Mouse (Mus musculus): ENCODE data around the gene Zfp558. TPM values are rescaled to one million over a fixed set of nuclear protein-coding genes. Genes with fewer than 3 reads are reported as not detected.
"Not testable (repeated sequence)": the region's sequence is repeated elsewhere in the genome, so short reads cannot be mapped to it uniquely, and the experiment has no call there.

The Zfp558 gene
- polyA plus RNA-seq (2016; fragmentation: Nextera tagmentation; extraction: Ambion mirVana), result 7.5 and 12.2 TPM in 2 replicates

- DNase-seq (ENCODE audit: low spot score), result no peak
- Histone ChIP-seq H3K27ac (no peak within 1 kb of the TSS), H3K4me1 (no peaks in the 10 kb centered on the region), H3K4me3 (no peak within 1 kb of the TSS), H3K9me3 (replicated peaks) (no peaks in the 10 kb centered on the region), H3K36me3 (no peaks in the 10 kb centered on the region), H3K27me3 (ENCODE audit: low read depth, poor library complexity, severe bottlenecking) (no peaks in the 10 kb centered on the region)
- 86% methylated on average over 3 of the region's 3 CpGs for WGBS
These were observed at the start of gene Zfp558, which contains the start of gene Mbd3l1 for GRCm38 (mm10) chr9:18478168-18478567. TSS of gene Zfp558 (minus strand) at chr9:18478268. TSS of gene Mbd3l1 (plus strand) at chr9:18478359.

GRCm38 (mm10) chr9:18508098-18508497 lies 30.0 kb upstream of the Zfp558 start:
- H3K36me3 ChIP-seq, result no peaks in the 10 kb centered on the region
- WGBS, result 65% methylated on average over 2 of the region's 2 CpGs
- H3K27ac ChIP-seq, result no peak overlapping the region
- no peaks in the 10 kb centered on the region for H3K9me3 ChIP-seq (replicated peaks)
- no peaks in the 10 kb centered on the region for H3K27me3 ChIP-seq (ENCODE audit: low read depth, poor library complexity, severe bottlenecking)
- H3K4me1 ChIP-seq, result no peaks in the 10 kb centered on the region
- no peak for DNase-seq (ENCODE audit: low spot score)
- H3K4me3 ChIP-seq, result no peak overlapping the region

- Histone ChIP-seq H3K4me1 (peaks cover 5% of the 10 kb centered on the region; the same call in 1 of the 2 replicates), H3K9me3 (replicated peaks) (no peaks in the 10 kb centered on the region), H3K27ac (peak overlapping the region; percentile 89), H3K4me3 (peak overlapping the region; percentile 61), H3K27me3 (ENCODE audit: low read depth, poor library complexity, severe bottlenecking) (no peaks in the 10 kb centered on the region), H3K36me3 (0 out of 2 replicates have a peak, but pooled peaks cover 7% of the 10 kb centered on the region)
- DNase-seq (ENCODE audit: low spot score), result peak; percentile 89
- 5% methylated on average over 39 of the region's 39 CpGs for WGBS
These were observed 4.5 kb downstream of the Zfp558 start for GRCm38 (mm10) chr9:18473324-18474128.

- H3K4me1 ChIP-seq, result peaks cover 5% of the 10 kb centered on the region; the same call in 1 of the 2 replicates
- no peaks in the 10 kb centered on the region for H3K27me3 ChIP-seq (ENCODE audit: low read depth, poor library complexity, severe bottlenecking)
- DNase-seq (ENCODE audit: low spot score), result no peak
- no peaks in the 10 kb centered on the region for H3K9me3 ChIP-seq (replicated peaks)
- no peak overlapping the region for H3K27ac ChIP-seq
- 92% methylated on average over 3 of the region's 3 CpGs for WGBS
- H3K36me3 ChIP-seq, result peaks cover 30% of the 10 kb centered on the region
- no peak overlapping the region for H3K4me3 ChIP-seq
These were observed 10.1 kb downstream of the Zfp558 start for GRCm38 (mm10) chr9:18468005-18468404.

- no peaks in the 10 kb centered on the region for H3K27me3 ChIP-seq (ENCODE audit: low read depth, poor library complexity, severe bottlenecking)
- no peak overlapping the region for H3K27ac ChIP-seq
- no peaks in the 10 kb centered on the region for H3K4me1 ChIP-seq
- H3K4me3 ChIP-seq, result no peak overlapping the region
- 77% methylated on average over 3 of the region's 3 CpGs for whole genome bisulfite sequencing
- no peak for DNase-seq (ENCODE audit: low spot score)
- peaks cover 34% of the 10 kb centered on the region for H3K36me3 ChIP-seq
- H3K9me3 ChIP-seq (replicated peaks), result no peaks in the 10 kb centered on the region
These were observed 10.7 kb downstream of the Zfp558 start for GRCm38 (mm10) chr9:18467350-18467749.

- Histone ChIP-seq H3K36me3 (peaks cover 57% of the 10 kb centered on the region), H3K4me3 (no peak overlapping the region), H3K4me1 (no peaks in the 10 kb centered on the region), H3K27ac (no peak overlapping the region), H3K9me3 (replicated peaks) (no peaks in the 10 kb centered on the region), H3K27me3 (ENCODE audit: low read depth, poor library complexity, severe bottlenecking) (no peaks in the 10 kb centered on the region)
- DNase-seq (ENCODE audit: low spot score), result no peak
- 91% methylated on average over 4 of the region's 4 CpGs for WGBS
These were observed 21.5 kb downstream of the Zfp558 start for GRCm38 (mm10) chr9:18456520-18456919.

GRCm38 (mm10) chr9:18431687-18432086 lies 46.4 kb downstream of the Zfp558 start:
- DNase-seq (ENCODE audit: low spot score), result no peak
- Histone ChIP-seq H3K9me3 (replicated peaks) (no peaks in the 10 kb centered on the region), H3K27ac (no peak overlapping the region), H3K4me3 (no peak overlapping the region), H3K27me3 (ENCODE audit: low read depth, poor library complexity, severe bottlenecking) (no peaks in the 10 kb centered on the region), H3K4me1 (no peaks in the 10 kb centered on the region), H3K36me3 (no peaks in the 10 kb centered on the region)
- WGBS, result 89% methylated on average over 10 of the region's 10 CpGs

GRCm38 (mm10) chr9:18430354-18430753 lies 47.7 kb downstream of the Zfp558 start, which contains the start of gene Mbd3l2:
TSS of gene Mbd3l2 (plus strand) at chr9:18430654.
- H3K4me3 ChIP-seq, result no peak within 1 kb of the TSS
- no peaks in the 10 kb centered on the region for H3K9me3 ChIP-seq (replicated peaks)
- H3K4me1 ChIP-seq, result no peaks in the 10 kb centered on the region
- no peaks in the 10 kb centered on the region for H3K27me3 ChIP-seq (ENCODE audit: low read depth, poor library complexity, severe bottlenecking)
- H3K36me3 ChIP-seq, result no peaks in the 10 kb centered on the region
- no peak within 1 kb of the TSS for H3K27ac ChIP-seq
- no peak for DNase-seq (ENCODE audit: low spot score)

GRCm38 (mm10) chr9:18412371-18412770 lies 65.7 kb downstream of the Zfp558 start:
- H3K9me3 ChIP-seq (replicated peaks); H3K27me3 ChIP-seq (ENCODE audit: low read depth, poor library complexity, severe bottlenecking); DNase-seq (ENCODE audit: low spot score); H3K27ac ChIP-seq; H3K36me3 ChIP-seq; H3K4me1 ChIP-seq; H3K4me3 ChIP-seq: not testable (repeated sequence)
- WGBS, result 94% methylated on average over 4 of the region's 4 CpGs

Small RNAs within 50 kb of the gene (microRNA-seq; reads per million reads assigned to microRNA genes)
- not detected for gene Gm22854

Other genes starting within 250 kb of the Zfp558 start
- gene Chordc1, start 186.1 kb downstream of the Zfp558 start, polyA plus RNA-seq (2016; fragmentation: Nextera tagmentation; extraction: Ambion mirVana), result 152 and 165 TPM in 2 replicates
- gene Naalad2, start 75.3 kb downstream of the Zfp558 start, polyA plus RNA-seq (2016; fragmentation: Nextera tagmentation; extraction: Ambion mirVana), result 0.18 and 0.24 TPM in 2 replicates
- gene Ubtfl1, start 73.8 kb downstream of the Zfp558 start, polyA plus RNA-seq (2016; fragmentation: Nextera tagmentation; extraction: Ambion mirVana), result not detected in 2 replicates
- gene Mbd3l2, start 47.6 kb downstream of the Zfp558 start, polyA plus RNA-seq (2016; fragmentation: Nextera tagmentation; extraction: Ambion mirVana), result not detected in 2 replicates
- not detected in 2 replicates for gene Mbd3l1, start 91 bp upstream of the Zfp558 start, polyA plus RNA-seq (2016; fragmentation: Nextera tagmentation; extraction: Ambion mirVana)
- 0.01 TPM in 1 of 2 replicates, not detected in the other for gene Muc16, start 196.3 kb upstream of the Zfp558 start, polyA plus RNA-seq (2016; fragmentation: Nextera tagmentation; extraction: Ambion mirVana)

All from limb, embryonic 10.5 days (tissue).